Mouse (Mus musculus) ovary, postnatal 10 days (tissue): ENCODE measurements around the gene Adarb2.

ENCODE experiments used
- DNase-seq: peaks from one replicate; pipeline ENCODE4 v3.0.0; 2022; ENCODE audit warnings: low spot score

The Adarb2 gene

GRCm38 (mm10) chr13:8369868-8370387 is 167.3 kb downstream of the Adarb2 start:
- DNase-seq, result no peak

- DNase-seq, result no peak
These were observed 185.9 kb downstream of the Adarb2 start for GRCm38 (mm10) chr13:8388541-8388940.

- no peak for DNase-seq
These were observed 197.8 kb downstream of the Adarb2 start for GRCm38 (mm10) chr13:8400265-8401041.

GRCm38 (mm10) chr13:8402324-8402873 is 199.7 kb downstream of the Adarb2 start:
- no peak for DNase-seq

- no peak for DNase-seq
These were observed 203.4 kb downstream of the Adarb2 start for GRCm38 (mm10) chr13:8406020-8406419.

- no peak for DNase-seq
These were observed 208.0 kb downstream of the Adarb2 start for GRCm38 (mm10) chr13:8410353-8411318.

GRCm38 (mm10) chr13:8424019-8424719 is 221.5 kb downstream of the Adarb2 start:
- DNase-seq, result no peak

- no peak for DNase-seq
These were observed 236.6 kb downstream of the Adarb2 start for GRCm38 (mm10) chr13:8439188-8439835.

GRCm38 (mm10) chr13:8445415-8445814 is 242.7 kb downstream of the Adarb2 start:
- DNase-seq, result no peak

GRCm38 (mm10) chr13:8448192-8448879 is 245.7 kb downstream of the Adarb2 start:
- DNase-seq, result no peak

GRCm38 (mm10) chr13:8451581-8451980 is 248.9 kb downstream of the Adarb2 start:
- DNase-seq, result no peak

GRCm38 (mm10) chr13:8456886-8457285 is 254.2 kb downstream of the Adarb2 start:
- no peak for DNase-seq

GRCm38 (mm10) chr13:8457831-8458230 is 255.2 kb downstream of the Adarb2 start:
- no peak for DNase-seq

GRCm38 (mm10) chr13:8467591-8468366 is 265.1 kb downstream of the Adarb2 start:
- no peak for DNase-seq

GRCm38 (mm10) chr13:8476237-8476636 is 273.6 kb downstream of the Adarb2 start:
- DNase-seq, result no peak

GRCm38 (mm10) chr13:8478731-8479130 is 276.1 kb downstream of the Adarb2 start:
- DNase-seq, result no peak

- no peak for DNase-seq
These were observed 277.3 kb downstream of the Adarb2 start for GRCm38 (mm10) chr13:8479970-8480369.

GRCm38 (mm10) chr13:8481347-8481746 is 278.7 kb downstream of the Adarb2 start:
- DNase-seq, result no peak

- no peak for DNase-seq
These were observed 282.1 kb downstream of the Adarb2 start for GRCm38 (mm10) chr13:8484592-8485272.
